Mouse (Mus musculus) layer of hippocampus, postnatal 10 days (tissue): Measurements from ENCODE around the gene H13. TPM values are rescaled to one million over a fixed set of nuclear protein-coding genes. Genes with fewer than 3 reads are reported as not detected.

Source experiments
- DNase-seq, 2 experiments: peaks; one replicate each; pipeline ENCODE4 v3.0.0; 2021; ENCODE audit warnings: low spot score in 2 of 2
- total RNA-seq, 2 experiments: library from RNA; stranded (reverse); gene quantifications; 2 replicates each; pipeline ENCODE4 v1.2.3; 2021

Gene H13
- total RNA-seq, 2 experiments from 2014 or later = 109 to 114 TPM

DNA sequence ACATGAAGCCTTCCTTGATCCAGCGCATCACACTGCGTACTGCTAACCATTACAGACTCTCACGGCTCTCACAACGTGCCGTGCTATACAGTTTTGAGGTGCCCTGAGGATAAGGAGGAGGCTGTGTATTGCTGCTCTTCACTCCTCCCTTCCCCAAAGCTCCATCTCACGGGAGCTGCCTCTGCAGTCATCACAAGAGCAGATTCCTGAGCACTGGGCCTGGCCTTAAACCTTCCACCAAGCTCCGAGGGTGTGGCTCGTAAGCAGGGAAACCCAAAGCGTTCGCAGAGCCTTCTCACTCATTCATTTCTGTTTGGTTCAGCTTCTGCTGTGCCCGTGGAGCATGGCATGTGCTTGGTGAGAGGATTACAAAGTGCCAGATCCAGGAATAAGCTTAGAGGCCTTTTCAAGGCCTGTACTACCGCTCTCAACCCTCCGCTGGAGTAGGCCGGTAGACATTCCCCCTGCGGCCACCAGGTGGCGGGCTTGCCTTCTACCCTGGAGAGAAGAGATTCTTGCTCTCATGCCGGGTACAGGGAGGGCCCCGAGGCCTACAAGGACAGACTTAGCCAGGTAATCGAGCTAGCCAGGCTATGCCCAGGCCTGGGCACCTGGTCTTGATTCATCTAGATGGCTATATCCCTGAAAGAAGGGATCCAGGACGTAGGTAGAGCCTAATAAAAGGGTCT is 27.4 kb downstream of the H13 start:
- DNase-seq = peak; percentile 97

DNA sequence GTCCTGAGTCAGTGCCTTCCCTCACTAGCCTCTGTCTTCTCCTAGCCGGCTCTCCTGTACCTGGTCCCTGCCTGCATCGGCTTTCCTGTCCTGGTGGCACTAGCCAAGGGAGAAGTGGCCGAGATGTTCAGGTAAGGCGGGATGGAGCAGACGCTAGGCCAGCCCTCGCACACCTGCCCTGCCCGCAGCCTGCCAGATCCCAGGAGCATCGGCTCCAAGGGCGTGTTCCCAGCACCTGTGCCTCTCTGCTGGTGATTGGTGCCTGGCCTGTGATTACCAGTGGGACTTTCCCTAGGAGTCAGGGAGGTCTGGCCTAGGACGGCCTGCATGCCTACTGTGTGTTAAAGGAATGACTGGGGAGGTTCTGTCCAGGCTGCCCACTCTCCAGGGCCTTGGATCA is 30.9 kb downstream of the H13 start:
- no peak for DNase-seq

DNA sequence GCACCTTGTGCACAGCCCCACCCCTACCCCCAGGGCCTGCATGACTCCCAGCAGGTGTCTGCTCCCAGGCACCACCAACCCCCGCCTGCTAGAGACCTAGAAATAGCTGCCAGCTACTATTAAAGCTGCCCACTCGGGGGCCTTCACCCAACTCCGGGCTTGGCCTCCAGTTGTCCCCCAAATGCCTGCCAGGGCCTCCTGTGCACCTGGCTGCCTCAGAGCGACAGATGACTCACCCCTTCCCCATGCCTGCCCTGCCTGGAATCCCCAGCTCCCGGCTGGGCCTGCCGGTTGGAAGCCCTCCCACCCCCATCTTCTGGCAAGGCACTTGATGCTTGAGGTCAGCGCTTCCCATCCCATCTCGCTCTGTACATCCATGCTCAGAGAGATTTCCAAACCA is 31.5 kb downstream of the H13 start:
- no peak for DNase-seq

DNA sequence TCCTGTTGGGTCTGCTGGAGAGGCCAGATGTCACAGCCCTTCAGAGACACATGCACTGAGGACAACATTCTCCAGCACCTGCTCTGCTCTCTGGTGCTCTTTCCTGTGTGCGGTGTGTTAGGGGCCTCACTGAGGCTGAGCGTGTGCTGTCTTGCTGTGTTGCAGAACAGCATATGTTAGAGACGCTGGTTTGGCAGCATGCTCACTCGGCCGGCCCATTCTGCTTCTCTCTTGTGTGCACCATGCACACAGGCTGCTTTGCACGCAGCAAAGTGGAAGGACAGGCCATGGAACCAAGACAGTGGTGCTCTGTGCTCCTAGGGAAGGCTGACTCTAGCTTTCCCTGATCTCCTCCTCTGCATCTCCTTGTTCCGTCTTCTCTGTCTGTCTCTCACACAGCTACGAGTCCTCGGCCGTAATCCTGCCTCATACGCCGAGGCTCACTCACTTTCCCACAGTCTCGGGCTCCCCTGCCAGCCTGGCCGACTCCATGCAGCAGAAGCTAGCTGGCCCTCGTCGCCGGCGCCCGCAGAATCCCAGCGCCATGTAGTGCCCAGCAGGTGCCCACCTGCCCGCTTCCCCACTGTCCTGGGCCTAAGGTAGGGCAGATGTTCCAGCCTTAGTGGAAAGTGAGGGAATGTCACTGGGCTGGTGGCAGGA is 34.5 kb downstream of the H13 start:
- no peak for DNase-seq

DNA sequence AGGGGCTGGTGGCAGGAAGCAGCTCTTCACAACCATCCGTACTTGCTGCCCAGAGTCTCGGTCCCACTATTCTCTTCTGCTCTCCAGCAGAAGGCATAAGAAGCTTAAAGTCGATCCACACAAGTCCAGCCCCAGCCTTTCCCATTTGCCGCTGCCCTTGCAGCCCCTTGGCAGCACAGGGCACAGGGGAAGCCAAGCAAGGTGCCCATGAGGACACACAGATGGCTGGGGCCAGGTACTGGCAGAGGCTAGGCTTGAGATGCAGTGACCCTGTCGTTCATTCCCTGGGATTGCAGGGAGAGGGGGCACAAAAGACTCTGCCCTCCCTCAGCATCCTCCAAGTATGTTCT is 35.0 kb downstream of the H13 start:
- DNase-seq = no peak

DNA sequence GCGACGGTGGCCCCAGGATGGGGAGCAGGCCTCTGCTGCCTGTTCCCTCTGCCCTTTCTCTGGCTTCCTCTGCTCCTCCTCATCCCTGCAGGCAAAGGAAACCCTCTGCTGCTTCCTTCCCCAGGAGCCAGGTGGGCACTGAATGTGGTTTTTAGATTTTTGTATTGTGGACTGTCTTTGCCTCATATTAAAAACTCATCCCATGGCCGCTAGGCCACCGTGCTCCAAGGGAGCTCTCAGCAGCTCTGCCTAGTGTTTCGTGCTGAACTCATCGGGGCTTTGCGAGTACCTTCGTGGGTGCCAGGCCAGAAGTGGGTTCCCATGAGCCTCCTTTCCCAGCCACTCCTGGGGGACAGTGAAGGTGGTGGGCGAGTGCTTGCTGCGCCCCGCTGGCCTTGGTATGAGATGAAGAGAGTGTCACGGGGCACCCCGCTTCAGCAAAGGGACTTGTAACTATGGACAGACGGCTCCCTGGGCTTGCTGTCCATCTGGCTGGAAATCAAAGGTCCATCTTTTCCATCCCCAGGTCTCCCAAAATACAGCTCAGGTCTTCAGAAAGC is 35.6 kb downstream of the H13 start:
- no peak for DNase-seq

DNA sequence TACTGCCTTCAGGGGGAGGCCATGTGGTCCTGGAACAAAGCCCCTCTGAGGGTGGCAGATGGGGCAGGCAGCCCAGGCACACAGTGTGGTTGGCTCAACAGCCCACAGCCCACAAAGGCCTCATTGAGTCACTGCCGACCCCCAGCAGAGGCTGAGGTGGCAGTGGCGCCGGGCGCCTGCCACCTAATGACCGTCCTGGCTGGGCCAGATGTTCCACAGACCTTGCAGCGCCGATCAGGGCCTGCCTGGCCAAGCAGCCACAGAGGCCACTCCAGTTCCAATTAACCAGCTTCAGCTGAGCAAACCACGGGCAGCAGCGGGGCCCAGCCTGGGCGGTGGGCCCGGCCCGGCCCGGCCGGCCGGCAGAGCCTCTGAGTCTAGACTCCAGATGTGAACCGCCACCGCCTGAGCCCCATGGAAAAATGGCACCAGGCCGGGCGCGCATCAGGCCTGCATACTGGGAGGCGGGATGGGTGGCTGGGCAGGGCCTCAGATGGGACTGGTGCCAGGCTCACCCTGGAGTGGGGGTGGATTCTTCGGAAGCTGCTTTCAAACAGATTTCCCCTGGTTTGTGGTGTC is 36.8 kb downstream of the H13 start:
- DNase-seq = peak; percentile 73 to 79

DNA sequence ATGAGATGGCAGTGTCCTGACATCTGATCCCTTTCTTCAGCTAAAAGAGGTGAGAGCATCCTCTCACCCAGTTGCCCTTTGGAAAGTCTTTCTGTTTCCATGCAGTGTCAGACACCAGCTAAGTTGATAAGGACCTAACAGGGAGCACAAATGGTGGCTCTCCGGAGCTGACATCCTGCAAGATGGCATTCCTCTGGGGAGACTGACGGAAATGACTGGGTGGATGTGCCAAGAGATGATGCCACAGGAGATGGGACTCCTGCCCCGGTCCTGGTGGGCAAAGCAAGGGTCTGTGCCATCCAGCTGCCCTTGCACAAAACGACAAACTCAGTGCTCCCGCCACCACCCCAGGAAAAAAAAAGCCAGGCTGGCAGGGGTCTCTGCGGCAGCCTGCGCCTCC is 37.9 kb downstream of the H13 start:
- no peak for DNase-seq

DNA sequence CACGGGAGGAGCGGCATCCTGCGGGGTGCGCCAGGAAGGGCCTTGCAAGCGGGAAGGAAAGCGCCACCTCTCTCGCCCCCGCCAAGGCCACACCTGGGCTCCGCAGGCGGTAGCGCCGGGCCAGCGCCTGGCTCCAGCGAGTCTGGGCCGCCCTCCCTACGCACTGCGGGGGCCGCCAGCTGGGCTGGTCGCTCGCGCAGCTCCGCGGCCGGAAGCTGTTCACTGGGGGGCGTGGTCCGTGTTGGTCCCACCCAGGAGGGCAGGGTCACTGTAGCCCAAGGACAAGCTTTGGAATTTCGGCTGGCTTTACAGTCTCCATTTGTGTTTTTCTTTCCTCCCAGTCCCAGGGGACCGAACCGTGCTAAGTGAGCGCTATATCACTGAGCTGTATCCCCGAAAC is 38.4 kb downstream of the H13 start:
- peak; percentile 74 to 83 for DNase-seq

DNA sequence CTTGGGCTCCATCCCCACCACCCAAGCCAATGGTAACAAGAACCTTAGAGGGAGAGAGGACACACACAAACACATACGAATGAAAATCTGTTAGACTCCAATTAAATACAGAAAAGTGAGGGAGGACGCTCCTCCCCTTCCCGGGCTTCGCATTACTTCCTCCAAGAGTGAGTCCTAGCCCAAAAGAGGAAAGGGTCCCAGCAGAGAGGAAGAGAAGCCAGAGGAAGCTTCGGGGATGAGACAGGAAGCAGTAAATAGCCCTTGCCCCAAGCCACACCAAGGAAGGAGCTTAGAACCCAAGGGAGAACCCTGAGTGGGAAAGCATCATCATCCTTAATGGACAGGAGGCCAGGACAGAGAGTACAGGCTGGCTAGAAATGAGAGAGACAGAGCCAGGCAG is 39.8 kb downstream of the H13 start:
- no peak for DNase-seq

DNA sequence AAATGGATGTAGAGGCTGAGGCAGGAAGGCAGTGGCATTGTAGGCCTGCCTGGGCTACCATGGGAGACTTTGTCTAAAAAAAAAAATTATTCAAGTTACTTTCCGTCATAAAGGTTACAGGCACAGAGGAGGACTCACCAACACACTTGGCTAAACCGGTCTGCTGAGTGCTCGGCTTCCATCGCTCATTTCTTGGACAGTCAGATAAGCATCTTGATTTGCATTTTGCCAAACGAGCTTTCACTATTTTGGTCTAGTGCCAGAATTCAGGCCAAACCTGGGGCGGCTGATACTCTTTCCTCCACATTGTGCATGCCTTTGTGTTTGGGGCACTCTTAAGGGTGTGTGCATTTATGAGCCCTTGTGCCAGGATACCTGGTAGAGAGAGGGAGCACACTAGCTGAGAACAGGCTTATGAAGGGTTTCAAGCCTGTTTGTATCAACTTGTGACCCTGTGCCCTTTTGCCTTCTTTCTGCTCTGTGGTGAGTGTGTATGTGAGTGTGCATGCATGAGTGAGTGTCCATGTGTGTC is 47.0 kb downstream of the H13 start:
- DNase-seq = no peak

DNA sequence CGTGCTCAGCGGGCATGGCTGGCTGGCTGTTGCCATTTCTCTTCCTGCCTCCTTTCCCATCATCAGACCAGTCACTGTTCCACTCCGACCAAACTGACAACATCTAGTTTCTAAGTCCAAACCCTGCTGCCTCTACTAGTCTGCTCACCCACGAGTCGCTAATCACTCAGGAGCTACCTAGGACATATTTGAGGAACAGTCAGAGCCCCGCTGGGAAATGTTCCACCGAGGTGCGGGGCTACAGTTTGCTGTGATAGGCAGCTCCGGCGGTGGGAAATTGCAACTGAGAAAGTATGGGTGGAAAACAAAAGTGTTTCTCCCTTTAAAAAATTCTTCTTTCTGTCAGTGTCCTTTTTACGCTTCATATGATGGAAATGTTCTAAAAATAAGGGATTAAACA is 48.4 kb downstream of the H13 start:
- DNase-seq = no peak

DNA sequence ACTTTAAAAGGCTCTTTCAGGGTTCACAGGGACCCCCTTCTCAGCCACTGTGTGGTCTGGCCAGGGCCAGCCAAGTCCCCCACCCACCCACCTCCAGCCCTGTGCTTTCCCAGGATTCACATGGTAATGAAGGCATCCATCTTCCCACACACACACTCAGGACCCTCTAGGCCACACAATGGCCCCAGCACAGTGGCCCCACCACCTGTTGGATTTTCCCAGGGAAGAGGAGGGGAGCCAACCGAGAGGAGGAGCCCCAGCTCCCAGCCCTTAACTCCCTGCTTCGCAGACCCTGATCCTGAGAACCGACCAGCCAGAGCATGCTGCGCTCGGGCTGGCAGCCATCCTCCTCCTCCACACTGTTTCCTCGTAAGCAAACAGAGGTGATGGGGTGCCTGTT is 48.8 kb downstream of the H13 start:
- no peak for DNase-seq

DNA sequence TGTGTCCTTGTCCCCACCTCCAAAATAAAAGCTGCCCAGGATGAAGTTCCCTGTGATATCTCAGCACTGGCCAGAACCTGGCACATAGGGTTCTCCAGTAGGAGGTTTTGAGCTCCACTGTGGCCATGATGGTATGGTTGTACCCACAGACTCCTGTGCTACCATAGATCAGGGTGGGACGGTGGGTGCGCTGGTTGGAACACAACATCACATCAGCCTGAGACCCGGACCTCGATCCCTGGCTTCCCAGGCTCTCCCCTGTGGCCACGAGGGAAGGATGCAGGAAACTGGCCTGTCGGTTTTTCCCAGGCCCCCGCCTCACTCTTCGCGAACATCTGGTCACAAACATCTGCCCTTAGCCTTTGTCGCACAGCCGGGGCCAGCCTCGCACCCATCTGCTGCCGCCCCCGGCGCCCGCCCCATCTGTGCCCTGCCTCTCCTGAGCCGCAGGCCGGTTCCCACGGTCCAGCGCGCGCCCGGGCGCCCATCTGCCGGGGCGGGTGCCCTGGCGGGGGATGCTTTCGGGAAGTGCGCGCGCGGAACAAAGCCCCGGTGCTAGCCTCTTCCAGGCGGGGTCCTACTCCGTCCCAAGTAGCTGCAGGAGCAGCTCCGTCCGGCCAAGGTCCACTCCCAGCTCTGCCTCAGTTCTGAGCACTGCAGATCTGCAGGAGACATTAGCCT is 54.5 kb downstream of the H13 start:
- DNase-seq = no peak

DNA sequence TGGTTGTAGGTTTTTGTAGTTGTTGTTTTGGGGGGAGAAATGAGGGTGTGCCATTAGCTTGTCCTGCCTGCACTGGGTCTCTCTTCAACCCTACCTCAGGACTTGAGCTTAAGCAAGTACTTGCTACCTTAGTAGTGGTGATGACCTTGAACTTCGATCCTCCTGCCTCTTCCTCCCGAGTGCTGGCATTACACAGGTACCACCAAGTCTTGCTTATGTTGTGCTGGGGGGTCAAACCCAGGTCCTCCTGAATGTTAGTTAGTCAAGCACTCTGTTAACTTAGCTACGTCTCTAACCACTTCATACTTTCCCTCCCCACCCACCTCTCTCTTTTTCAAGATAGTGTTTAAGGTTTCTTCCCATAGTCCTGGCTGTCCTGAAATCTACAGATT is 55.1 kb downstream of the H13 start:
- no peak for DNase-seq

DNA sequence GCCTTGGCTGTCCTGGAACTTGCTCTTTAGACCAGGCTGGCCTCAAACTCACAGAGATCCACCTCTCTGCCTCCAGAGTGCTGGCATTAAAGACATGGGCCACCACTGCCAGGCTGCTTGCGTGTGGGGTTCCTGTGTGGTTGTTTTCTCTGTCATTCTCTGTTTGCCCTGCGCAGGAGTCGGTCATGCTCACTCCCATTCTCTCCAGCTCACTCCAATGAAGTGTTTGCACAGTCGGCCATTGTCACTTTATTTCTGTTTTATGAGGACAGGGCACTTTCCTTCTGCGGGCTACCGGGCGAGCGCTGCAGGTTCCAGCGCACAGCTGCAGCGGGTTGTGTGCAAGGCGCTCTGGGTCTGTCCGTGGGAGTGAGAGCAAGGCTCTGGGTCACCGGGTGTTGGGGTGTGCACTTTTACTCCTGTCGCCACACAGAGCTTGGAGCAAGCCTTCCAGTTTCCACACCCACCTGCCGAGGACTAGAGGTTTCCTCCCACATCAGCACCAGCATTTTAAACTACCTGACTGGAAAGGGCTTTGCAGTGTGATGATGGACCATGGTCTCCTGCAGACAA is 56.0 kb downstream of the H13 start:
- no peak for DNase-seq

DNA sequence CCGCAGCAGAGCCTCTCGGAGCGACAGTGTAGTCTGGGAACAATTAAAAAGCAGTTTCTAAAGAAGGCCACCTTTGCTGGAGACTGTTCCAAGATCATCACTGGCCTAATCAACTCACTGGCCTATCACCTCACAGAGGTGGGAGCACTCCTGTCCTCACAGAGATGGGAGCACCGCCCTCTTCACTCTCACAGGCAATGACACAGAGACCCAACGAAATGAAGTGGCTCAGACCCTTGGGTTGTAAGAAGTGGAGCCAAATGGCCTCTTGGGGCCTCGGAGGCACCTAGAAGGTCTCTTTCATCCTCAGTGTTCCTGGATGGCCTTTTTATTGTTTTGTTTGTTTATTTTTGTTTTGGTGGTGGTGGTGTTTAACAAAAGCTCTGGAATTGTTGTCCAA is 57.0 kb downstream of the H13 start:
- DNase-seq = no peak

DNA sequence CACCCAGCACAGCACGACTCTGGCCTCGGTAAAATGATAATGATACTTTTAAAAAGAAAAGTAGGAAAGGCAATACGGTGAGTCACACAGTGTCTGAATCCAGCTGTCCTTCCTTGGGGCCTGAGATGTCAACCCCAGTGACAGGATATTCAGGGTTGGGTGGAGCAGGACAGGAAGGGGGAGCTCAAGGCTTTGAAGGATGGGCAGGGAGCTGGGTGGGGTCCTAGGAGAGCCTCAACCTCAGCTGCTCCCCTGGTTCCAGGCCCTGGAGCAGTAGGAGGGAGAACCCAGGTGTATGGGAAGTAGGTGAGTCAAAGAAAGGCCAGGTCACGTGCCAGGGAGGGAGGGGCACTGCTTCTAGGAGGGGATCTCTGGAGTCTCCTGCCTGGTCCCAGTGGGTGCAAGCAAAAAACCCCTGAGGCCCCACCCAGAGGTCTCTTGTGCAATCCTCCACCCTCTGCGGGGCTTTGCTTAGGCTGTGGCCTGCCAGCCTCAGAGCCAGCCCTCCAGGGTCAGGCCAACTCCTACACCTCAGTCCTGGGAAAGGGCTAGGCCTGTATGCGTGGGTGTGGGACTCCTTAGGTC is 57.6 kb downstream of the H13 start:
- no peak for DNase-seq

DNA sequence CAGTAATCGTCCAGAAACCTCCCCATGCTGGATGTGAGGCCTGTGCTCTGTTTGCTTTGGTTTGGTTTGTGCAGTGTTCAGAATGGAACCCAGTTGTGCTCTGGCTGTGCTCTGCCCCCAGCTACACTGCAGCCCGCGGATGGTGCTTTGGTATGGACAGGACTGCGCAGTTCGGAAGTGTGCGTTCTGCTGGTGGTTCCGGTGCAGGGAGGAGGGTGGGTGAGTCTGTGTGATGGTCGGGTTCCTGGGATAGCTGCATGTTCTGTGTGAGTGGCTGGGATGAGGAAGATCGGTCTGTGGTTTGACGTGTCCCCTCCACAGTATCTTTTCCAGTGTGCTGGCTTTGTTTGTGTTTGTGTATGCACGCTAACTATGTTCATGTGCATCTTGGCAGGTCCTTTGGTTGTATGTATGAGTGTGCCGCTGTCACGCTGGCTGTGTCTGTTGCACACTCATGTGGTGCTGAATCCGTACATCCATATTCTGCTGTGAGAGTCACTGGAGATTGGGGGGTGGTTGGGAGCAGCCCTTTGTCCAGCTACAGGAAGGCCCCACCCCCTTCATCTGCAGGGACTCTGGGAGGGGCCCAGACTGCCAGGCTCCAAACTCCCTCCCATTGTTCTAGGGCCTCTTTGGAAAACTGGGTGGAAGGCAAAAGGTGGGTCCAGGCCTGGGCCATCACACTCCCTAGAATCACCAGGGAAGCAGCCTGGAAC is 58.7 kb downstream of the H13 start:
- DNase-seq = no peak

DNA sequence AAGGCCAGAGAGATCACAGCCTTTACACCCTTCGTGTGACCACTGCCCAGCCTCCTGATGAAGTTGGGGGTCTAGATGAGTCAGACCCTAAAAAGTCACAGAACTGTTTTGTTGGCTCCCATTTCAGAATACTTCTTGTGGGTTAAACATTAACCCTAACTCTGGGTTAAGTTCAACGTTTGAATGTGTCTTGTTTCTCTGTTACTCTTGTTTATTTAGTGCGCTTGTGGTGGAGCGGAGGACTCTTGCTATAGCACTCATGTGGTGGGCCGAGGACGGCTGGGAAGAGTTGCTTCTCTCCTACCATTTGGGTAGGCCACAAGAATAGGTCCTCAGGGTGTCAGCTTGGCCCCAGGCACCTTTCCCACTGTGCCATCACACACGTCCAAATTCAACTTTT is 59.3 kb downstream of the H13 start:
- DNase-seq = no peak
